Comparison of ENCODE assay signal across 8 mouse cellular contexts in genomic region chr1:56971942-56972250, GRCm38 (mm10). TPM values are rescaled to one million over a fixed set of nuclear protein-coding genes. Genes with fewer than 3 reads are reported as not detected.
A peak's percentile ranks its signal among the peaks of the same experiment; 100 is the strongest.
DNase-seq lines count a peak whose midpoint lies in the region; ATAC-seq lines count a peak whose summit lies in the region.

No protein-coding gene starts in this region.

- H3K27ac ChIP-seq in kidney, embryonic 14.5 days (ENCODE audit: low read depth, low read length): peak overlapping the region; percentile 73; the same call in 1 of the 2 replicates
- H3K27ac ChIP-seq in brown adipose tissue, adult 24 weeks (replicated peaks; ENCODE audit: low read depth, low read length): no peak overlapping the region
- H3K27ac ChIP-seq in hindbrain, embryonic 13.5 days: peak overlapping the region; percentile 77
- peak overlapping the region; percentile 69; the same call in 1 of the 2 replicates for H3K27ac ChIP-seq in midbrain, embryonic 13.5 days

- no peak; the same call in 1 of the 2 replicates for ATAC-seq in kidney, embryonic 14.5 days (ENCODE audit: low FRiP score, low TSS enrichment)
- no peak for ATAC-seq in hindbrain, embryonic 13.5 days (ENCODE audit: low FRiP score)
- ATAC-seq in midbrain, embryonic 13.5 days: no peak

- DNase-seq in kidney, adult 8-10 months: no peak
- DNase-seq in adrenal gland, postnatal 36 days: no peak
- no peak for DNase-seq in cerebellum, postnatal 10 days
- no peak for DNase-seq in right cerebral cortex, postnatal 36 days (ENCODE audit: low spot score in 2 of 2)

- H3K9me3 ChIP-seq in kidney, embryonic 14.5 days (ENCODE audit: control insufficient read depth, low read length): no peaks in the 10 kb centered on the region
- H3K9me3 ChIP-seq in hindbrain, embryonic 13.5 days: no peaks in the 10 kb centered on the region
- H3K9me3 ChIP-seq in midbrain, embryonic 13.5 days: no peaks in the 10 kb centered on the region

- peak overlapping the region; percentile 62 for H3K9ac ChIP-seq in kidney, embryonic 14.5 days (ENCODE audit: low read depth, low read length)
- H3K9ac ChIP-seq in hindbrain, embryonic 13.5 days: peak overlapping the region; percentile 75
- peak overlapping the region; percentile 69 for H3K9ac ChIP-seq in midbrain, embryonic 13.5 days (replicated peaks)

- H3K4me1 ChIP-seq in kidney, embryonic 14.5 days (ENCODE audit: control insufficient read depth, insufficient read depth, low read length): peaks cover 13% of the 10 kb centered on the region; the same call in 1 of the 2 replicates
- H3K4me1 ChIP-seq in brown adipose tissue, adult 24 weeks (ENCODE audit: control insufficient read depth, insufficient read depth, insufficient read length, low read length): peaks cover 7% of the 10 kb centered on the region
- H3K4me1 ChIP-seq in hindbrain, embryonic 13.5 days (replicated peaks): peaks cover 43% of the 10 kb centered on the region
- peaks cover 39% of the 10 kb centered on the region for H3K4me1 ChIP-seq in midbrain, embryonic 13.5 days (replicated peaks)

- no peaks in the 10 kb centered on the region for H3K36me3 ChIP-seq in kidney, embryonic 14.5 days (ENCODE audit: control insufficient read depth, insufficient read depth, low read length)
- no peaks in the 10 kb centered on the region for H3K36me3 ChIP-seq in hindbrain, embryonic 13.5 days
- H3K36me3 ChIP-seq in midbrain, embryonic 13.5 days: no peaks in the 10 kb centered on the region

- WGBS in kidney, embryonic 14.5 days: 2% methylated on average over 19 of the region's 23 CpGs
- WGBS in hindbrain, embryonic 13.5 days: under 1% methylated on average over 22 of the region's 23 CpGs
- WGBS in midbrain, embryonic 13.5 days: under 1% methylated on average over 22 of the region's 23 CpGs

- peak overlapping the region; percentile 70 for H3K4me3 ChIP-seq in kidney, embryonic 14.5 days (ENCODE audit: low read length)
- H3K4me3 ChIP-seq in brown adipose tissue, adult 24 weeks (ENCODE audit: insufficient read depth, low read depth, low read length): peak overlapping the region; percentile 86
- peak overlapping the region; percentile 72 for H3K4me3 ChIP-seq in hindbrain, embryonic 13.5 days
- H3K4me3 ChIP-seq in midbrain, embryonic 13.5 days (replicated peaks): peak overlapping the region; percentile 66

- peak overlapping the region; percentile 87 for H3K4me2 ChIP-seq in kidney, embryonic 14.5 days (replicated peaks; ENCODE audit: low read depth, low read length)
- peak overlapping the region; percentile 97 for H3K4me2 ChIP-seq in hindbrain, embryonic 13.5 days
- peak overlapping the region; percentile 96 for H3K4me2 ChIP-seq in midbrain, embryonic 13.5 days (replicated peaks)

- peaks cover 47% of the 10 kb centered on the region for H3K27me3 ChIP-seq in kidney, embryonic 14.5 days (ENCODE audit: control insufficient read depth, insufficient read depth, low read length)
- peaks cover 66% of the 10 kb centered on the region for H3K27me3 ChIP-seq in hindbrain, embryonic 13.5 days
- H3K27me3 ChIP-seq in midbrain, embryonic 13.5 days: peaks cover 64% of the 10 kb centered on the region

RNA-seq across cellular contexts. Expression of gene Satb2, which starts 6.6 kb away (rescaled TPM):
- 1.1 and 2.0 TPM in 2 replicates for polyA plus RNA-seq in kidney, embryonic 14.5 days (2014; fragmentation: Nextera tagmentation; extraction: Ambion mirVana)
- polyA plus RNA-seq in brown adipose tissue, adult 24 weeks (2012; ENCODE audit: insufficient read depth, insufficient read length, missing spikeins): 0.32 and 1.4 TPM in 2 replicates
- 0.87 and 1.1 TPM in 2 replicates for polyA plus RNA-seq in hindbrain, embryonic 13.5 days (2015; fragmentation: Nextera tagmentation; extraction: Ambion mirVana)
- 0.80 and 1.9 TPM in 2 replicates for polyA plus RNA-seq in midbrain, embryonic 13.5 days (2015; fragmentation: Nextera tagmentation; extraction: Ambion mirVana)
- 1 to 10 TPM; 2.6 to 3.7 TPM for total RNA-seq in adrenal gland, postnatal 36 days (2021)
